Mouse (Mus musculus) ovary, adult 18-20 months (tissue): ENCODE results near the gene Npas4.
A peak's percentile ranks its signal among the peaks of the same experiment; 100 is the strongest.
"Not testable (repeated sequence)": the region's sequence is repeated elsewhere in the genome, so short reads cannot be mapped to it uniquely, and the experiment has no call there.

Experiments
- DNase-seq: peaks from one replicate; pipeline ENCODE4 v3.0.0; 2022; ENCODE audit warnings: low spot score, mixed read lengths

Gene Npas4

GRCm38 (mm10) chr19:4992904-4993303 is 2.8 kb upstream of the Npas4 start:
- DNase-seq: peak; percentile 80

GRCm38 (mm10) chr19:4992371-4992770 is 2.3 kb upstream of the Npas4 start:
- no peak for DNase-seq

- DNase-seq: no peak
These were observed 600 bp upstream of the Npas4 start for GRCm38 (mm10) chr19:4990716-4991115.

DNA sequence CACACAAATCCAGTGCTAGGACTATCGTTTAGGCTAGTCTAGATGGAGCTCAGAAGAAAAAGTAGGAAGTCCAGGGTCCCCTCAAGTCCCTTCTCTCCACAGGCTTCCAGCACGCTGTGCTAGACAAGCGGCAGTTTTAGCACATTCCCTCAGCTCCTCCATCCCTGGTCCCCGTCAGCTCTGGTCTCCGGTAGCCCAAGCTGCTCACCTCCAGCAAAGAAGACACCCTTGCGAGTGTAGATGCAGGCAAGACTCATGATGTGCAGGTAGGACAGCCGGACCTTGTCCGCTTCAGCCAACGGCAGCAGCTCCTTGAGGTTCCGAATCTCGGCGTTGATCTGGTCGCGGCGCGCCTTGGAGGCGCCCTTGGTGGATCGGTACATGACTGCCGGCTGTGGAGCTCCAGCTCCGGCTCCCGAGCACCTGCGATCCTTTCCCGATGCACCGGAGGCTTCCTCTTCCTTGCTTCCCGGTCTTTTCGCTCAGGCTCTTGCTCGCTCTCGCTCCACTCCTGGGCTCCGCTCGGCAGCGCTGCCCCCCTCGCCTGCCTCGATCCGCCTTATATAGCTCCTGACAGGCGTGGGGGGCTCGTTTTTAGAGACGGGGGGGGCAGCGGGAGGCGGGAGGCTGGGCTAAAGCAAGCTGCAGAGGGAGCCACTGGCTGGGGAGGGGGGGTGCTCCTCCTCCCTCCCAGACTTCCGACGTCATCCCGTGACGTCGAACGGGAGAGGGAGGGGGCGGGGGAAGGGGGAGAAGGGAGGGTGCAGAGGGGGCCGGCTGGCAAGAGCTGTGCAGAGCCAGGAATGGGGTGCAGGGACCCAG is 471 bp downstream of the Npas4 start:
- no peak for DNase-seq

DNA sequence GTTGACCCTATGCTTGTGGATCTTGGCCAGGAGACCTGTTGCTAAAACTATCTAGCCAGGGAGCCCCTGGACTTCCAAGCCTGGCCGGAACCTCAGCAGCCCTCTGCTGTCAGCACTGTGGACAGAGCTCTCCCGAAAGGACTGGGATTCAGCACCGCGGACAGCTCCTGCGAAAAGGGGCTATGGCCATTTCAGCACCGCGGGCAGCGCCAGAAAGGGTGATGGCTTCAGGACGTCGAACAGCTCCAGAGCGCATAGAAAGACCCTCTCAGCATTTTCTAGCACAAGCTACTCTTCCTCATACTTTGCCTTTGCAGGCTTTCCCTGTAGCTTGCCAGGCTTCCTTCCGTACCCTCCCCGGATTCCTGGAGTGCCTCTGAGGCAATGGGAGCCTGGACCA is 1.1 kb downstream of the Npas4 start:
- peak; percentile 77 for DNase-seq

DNA sequence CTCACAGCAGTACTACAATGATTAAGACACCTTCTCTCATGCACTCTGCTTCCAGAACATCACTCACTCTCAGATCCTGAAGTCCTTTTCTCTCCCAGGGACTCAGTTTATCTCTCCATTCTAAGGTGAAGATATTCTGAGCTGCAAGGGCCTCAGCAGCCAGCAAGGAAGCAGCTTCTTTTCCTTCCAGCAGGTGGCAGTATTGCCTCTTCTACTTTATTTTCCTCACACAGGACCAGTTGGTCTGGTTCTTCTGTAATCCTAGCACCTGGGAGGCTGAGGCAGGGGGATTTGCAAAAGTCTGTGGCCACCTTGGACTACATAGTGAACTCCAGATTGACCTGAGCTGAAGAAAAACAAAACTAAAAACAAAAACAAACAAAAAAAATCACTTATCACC is 8.3 kb downstream of the Npas4 start:
- no peak for DNase-seq

GRCm38 (mm10) chr19:4968236-4968635 is 21.9 kb downstream of the Npas4 start:
- DNase-seq: no peak

DNA sequence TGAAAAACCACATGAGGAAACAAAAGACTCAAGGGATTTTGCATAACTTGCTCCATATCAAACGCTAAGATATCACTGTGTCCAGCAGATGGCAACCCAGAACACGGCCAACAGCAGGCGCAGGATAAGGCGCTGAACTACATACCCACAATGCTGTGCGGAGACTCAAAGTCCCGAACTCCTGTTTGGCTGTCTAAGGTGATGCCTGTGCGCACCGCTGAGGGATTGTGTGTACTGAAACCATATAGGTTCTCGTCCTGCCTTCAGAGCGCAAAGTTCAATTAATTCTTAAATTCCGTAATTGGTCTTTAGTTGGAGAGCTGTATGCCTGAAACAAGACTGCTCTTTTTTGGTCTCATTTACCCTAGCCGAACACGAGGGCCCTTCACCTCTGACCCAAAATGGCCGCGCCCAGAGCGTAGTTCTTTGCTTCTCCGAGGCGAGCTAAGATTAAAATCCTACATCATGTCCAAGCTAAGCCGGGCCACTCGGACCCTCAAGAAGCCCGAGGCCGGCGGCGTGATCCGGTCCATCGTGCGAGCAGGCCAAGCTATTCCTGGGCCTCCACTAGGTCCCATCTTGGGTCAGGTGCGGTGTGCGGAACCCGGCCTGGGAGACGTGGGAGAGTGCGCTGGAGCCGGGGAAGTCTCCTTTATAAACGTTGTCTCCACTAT is 28.1 kb downstream of the Npas4 start, which contains the start of gene Mrpl11:
Gene Mrpl11, plus strand, starts transcription at position 220 of the 674 bp plus-strand sequence.
- peak; percentile 81 for DNase-seq

DNA sequence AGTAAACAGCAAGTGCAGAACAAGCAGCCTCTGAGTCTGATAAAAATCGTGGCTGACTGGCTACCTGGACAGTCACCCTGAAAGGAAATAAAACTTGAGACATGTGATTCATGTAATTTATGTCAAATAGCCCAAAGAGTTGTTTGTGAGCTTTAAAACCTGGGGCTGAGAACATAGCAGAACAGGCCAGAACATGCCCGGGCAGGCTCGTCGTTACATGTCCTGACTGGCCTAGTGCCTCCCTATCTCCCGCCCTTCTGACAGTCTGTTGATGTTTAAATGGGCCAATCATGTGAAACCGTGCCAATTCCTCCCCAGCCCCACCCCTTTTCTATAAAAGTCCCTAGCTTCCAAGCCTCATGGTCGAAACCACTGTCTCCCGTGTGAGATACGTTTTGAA is 41.5 kb downstream of the Npas4 start:
- not testable (repeated sequence) for DNase-seq

DNA sequence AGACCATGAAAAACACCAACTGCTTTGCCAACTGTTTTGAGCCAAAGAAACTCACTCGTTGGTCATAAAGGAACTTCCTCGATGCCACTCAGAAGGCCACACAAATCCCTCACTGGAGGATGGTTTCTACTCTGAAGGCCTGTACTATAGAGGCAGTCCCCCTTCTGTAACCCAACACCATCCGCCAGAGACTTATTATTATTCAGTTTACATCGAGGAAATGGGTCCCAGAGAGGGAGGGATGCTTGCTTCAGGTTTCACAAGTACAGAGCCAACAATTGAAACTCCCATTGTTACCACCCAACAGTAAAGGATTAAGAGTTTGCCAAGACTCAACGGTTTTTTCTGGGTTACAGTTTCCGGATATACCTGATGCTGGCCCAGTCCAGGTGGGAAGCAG is 44.6 kb downstream of the Npas4 start:
- DNase-seq: no peak

GRCm38 (mm10) chr19:4943253-4943588 is 46.9 kb downstream of the Npas4 start:
- peak; percentile 14 for DNase-seq

- DNase-seq: peak; percentile 69
These were observed 47.4 kb downstream of the Npas4 start, which contains the start of gene Peli3 for GRCm38 (mm10) chr19:4942551-4943252. TSS of gene Peli3 (minus strand) at chr19:4943127.

DNA sequence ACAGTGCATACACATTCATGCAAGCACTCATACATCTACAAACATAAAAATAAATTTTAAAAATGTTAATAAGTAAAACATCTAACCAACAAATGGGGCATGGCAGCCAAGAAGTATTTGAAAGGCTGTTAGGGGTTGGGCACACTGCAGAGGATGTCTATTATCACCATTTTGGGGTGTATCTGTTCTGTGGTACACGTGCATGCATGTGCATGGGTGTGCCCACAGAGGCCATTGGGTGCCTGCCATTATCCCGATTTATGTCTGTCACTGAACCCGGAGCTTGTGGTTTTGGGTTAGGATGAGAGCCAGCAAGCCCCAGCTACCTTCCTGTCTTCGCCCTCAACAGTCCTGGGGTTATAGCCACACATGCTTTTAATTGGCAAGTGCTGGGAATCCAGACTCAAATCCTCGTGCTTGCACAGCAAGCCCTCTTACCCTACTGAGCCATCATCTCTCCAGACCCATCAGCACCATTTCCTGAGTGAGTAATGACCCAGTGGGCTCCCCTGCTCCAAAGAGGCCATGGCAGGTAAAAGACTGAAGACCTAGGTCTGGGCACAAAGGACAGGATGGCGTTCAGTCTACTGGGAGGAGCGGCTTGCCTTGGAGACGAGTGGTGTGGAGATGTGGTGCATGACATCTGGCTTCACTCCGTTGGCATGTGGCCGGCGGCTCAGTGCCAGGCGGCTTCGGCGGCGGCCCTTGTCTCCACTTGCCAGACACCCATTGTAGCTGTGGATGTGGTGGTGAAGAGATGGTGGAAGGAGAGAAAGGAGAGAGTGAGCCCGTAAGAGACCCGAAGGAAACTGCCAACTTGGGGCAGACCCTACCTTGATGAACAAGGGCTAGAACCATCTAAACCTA is 52.4 kb downstream of the Npas4 start:
- no peak for DNase-seq

DNA sequence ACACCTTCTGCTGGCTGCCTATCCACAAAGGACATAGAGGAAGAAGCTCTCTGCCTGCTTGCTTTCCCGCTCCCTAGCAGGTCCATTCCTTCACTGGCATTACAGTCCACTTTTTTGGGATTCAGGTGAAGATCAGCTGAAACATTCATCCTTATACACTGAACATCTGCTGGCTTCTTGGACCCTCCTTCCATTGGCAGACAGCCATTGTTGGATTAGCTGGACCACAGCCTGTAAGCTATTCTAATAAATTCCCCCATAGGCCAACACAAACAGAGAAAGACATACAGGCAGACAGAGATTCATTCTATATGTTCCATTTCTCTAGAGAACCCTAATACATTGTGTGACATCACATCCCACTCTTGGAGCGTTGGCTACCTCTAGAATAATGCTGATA is 53.2 kb downstream of the Npas4 start:
- no peak for DNase-seq
